Mouse (Mus musculus): Measurements from ENCODE around the gene Epo.

Epo gene

GRCm38 (mm10) chr5:137533117-137533827, at the start of gene Epo, which contains the start of gene Gnb2:
TSS of gene Epo (minus strand) at chr5:137533242.
TSS of gene Gnb2 (minus strand) at chr5:137533510.
- DNase-seq (ENCODE audit: low spot score in 2 of 2), result peak; percentile 97 to 99

- DNase-seq (ENCODE audit: low spot score in 2 of 2), result no peak
Observed at GRCm38 (mm10) chr5:137582702-137583101, 49.7 kb upstream of the Epo start.

- no peak for DNase-seq (ENCODE audit: low spot score in 2 of 2)
Observed at GRCm38 (mm10) chr5:137580246-137580645, 47.2 kb upstream of the Epo start.

- DNase-seq (ENCODE audit: low spot score in 2 of 2), result no peak
Observed at GRCm38 (mm10) chr5:137574470-137574901, 41.4 kb upstream of the Epo start.

GRCm38 (mm10) chr5:137570691-137571586, 37.9 kb upstream of the Epo start:
- no peak for DNase-seq (ENCODE audit: low spot score in 2 of 2)

- no peak for DNase-seq (ENCODE audit: low spot score in 2 of 2)
Observed at GRCm38 (mm10) chr5:137570181-137570580, 37.1 kb upstream of the Epo start.

GRCm38 (mm10) chr5:137569665-137570064, 36.6 kb upstream of the Epo start, which contains the start of gene Tfr2:
TSS of gene Tfr2 (plus strand) at chr5:137569840.
- peak in 1 of 2 experiments; percentile 37 for DNase-seq (ENCODE audit: low spot score in 2 of 2)

GRCm38 (mm10) chr5:137569031-137569430, 36.0 kb upstream of the Epo start:
- DNase-seq (ENCODE audit: low spot score in 2 of 2), result no peak

GRCm38 (mm10) chr5:137568223-137568798, 35.3 kb upstream of the Epo start:
- no peak for DNase-seq (ENCODE audit: low spot score in 2 of 2)

- DNase-seq (ENCODE audit: low spot score in 2 of 2), result no peak
Observed at GRCm38 (mm10) chr5:137566416-137566815, 33.4 kb upstream of the Epo start.

GRCm38 (mm10) chr5:137565744-137566143, 32.7 kb upstream of the Epo start:
- DNase-seq (ENCODE audit: low spot score in 2 of 2), result no peak

GRCm38 (mm10) chr5:137562965-137563364, 29.9 kb upstream of the Epo start:
- DNase-seq (ENCODE audit: low spot score in 2 of 2), result no peak

GRCm38 (mm10) chr5:137561556-137561955, 28.5 kb upstream of the Epo start:
- DNase-seq (ENCODE audit: low spot score in 2 of 2), result no peak

- no peak for DNase-seq (ENCODE audit: low spot score in 2 of 2)
Observed at GRCm38 (mm10) chr5:137553898-137554297, 20.9 kb upstream of the Epo start.

GRCm38 (mm10) chr5:137553411-137553837, 20.4 kb upstream of the Epo start, which contains the start of gene Actl6b:
TSS of gene Actl6b (plus strand) at chr5:137553517.
- DNase-seq (ENCODE audit: low spot score in 2 of 2), result peak; percentile 51 to 70

GRCm38 (mm10) chr5:137553000-137553399, 20.0 kb upstream of the Epo start:
- no peak for DNase-seq (ENCODE audit: low spot score in 2 of 2)

GRCm38 (mm10) chr5:137551119-137551518, 18.1 kb upstream of the Epo start:
- DNase-seq (ENCODE audit: low spot score in 2 of 2), result no peak

GRCm38 (mm10) chr5:137549840-137550239, 16.8 kb upstream of the Epo start:
- no peak for DNase-seq (ENCODE audit: low spot score in 2 of 2)

- no peak for DNase-seq (ENCODE audit: low spot score in 2 of 2)
Observed at GRCm38 (mm10) chr5:137545596-137545995, 12.6 kb upstream of the Epo start.

- DNase-seq (ENCODE audit: low spot score in 2 of 2), result no peak
Observed at GRCm38 (mm10) chr5:137544926-137545325, 11.9 kb upstream of the Epo start.

- no peak for DNase-seq (ENCODE audit: low spot score in 2 of 2)
Observed at GRCm38 (mm10) chr5:137541768-137542540, 8.9 kb upstream of the Epo start.
